Mouse (Mus musculus) brain, embryonic 14.5 days (tissue): ENCODE results near the gene Ecm1.

Experiments used
- CTCF ChIP-seq: fragments of 200-500 bp; IDR thresholded peaks from 2 replicates; pipeline ENCODE4 v1.5.1; 2012; ENCODE audit warnings: inconsistent platforms, mild to moderate bottlenecking, moderate library complexity, borderline replicate concordance; ENCODE audit not compliant: insufficient read depth, insufficient read length; ENCODE audit errors: extremely low read depth
- POLR2A ChIP-seq: fragments of 200-500 bp; IDR thresholded peaks from 2 replicates; pipeline ENCODE4 v1.6.1; 2012; ENCODE audit warnings: mild to moderate bottlenecking, inconsistent platforms, borderline replicate concordance; ENCODE audit not compliant: poor library complexity, insufficient read depth, insufficient read length, severe bottlenecking; ENCODE audit errors: extremely low read depth

- no peak for TF ChIP-seq CTCF
- TF ChIP-seq POLR2A = no peak
These were observed 17.0 kb downstream of the Ecm1 start for GRCm38 (mm10) chr3:95722386-95722785.
